Mouse (Mus musculus): Measurements from ENCODE around the gene Dera.

DNA sequence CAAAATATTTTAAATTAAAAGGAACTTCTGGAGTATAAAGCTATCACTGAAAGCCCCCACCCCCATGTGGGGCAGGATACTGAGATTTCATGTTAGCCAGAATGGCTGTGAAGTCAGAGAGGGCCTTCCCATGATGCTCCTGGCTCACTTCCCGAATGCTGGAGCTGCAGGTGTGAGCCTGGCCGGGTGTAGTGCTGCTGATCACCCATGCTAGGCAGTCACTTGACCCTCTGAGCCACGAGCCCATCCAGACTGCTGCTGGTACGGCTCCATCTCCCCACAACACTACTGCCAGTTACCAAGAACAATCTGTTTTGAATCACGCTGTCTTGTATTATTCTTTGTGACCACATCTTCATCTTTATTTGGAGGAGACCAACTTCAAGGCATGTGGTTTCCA is 68.2 kb downstream of the Dera start:
- TF ChIP-seq GATA1 (IDR thresholded peaks at IDR 0.05; ENCODE audit: low read length) (no peak), TAL1 (IDR thresholded peaks at IDR 0.05; ENCODE audit: low read length) (no peak)

All from erythroblast, embryonic 14.5 days (primary cell).